Mouse (Mus musculus) kidney, postnatal 14 days (tissue): Measurements from ENCODE around the gene Gm527.

Source experiments
- DNase-seq: peaks from one replicate; pipeline ENCODE4 v3.0.0; 2022; ENCODE audit warnings: mixed read lengths

Gene Gm527

GRCm38 (mm10) chr12:64917578-64918471 is at the start of gene Gm527:
Gm527 (plus strand) TSS chr12:64917906.
- DNase-seq: peak; percentile 98

- no peak for DNase-seq
Observed at GRCm38 (mm10) chr12:64871103-64871502, 46.6 kb upstream of the Gm527 start.

- DNase-seq: peak; percentile 45
Observed at GRCm38 (mm10) chr12:64897060-64897730, 20.5 kb upstream of the Gm527 start.

- peak; percentile 47 for DNase-seq
Observed at GRCm38 (mm10) chr12:64902506-64902905, 15.2 kb upstream of the Gm527 start.

- no peak for DNase-seq
Observed at GRCm38 (mm10) chr12:64903186-64903585, 14.5 kb upstream of the Gm527 start.

GRCm38 (mm10) chr12:64912996-64913395 is 4.7 kb upstream of the Gm527 start:
- no peak for DNase-seq

- no peak for DNase-seq
Observed at GRCm38 (mm10) chr12:64916735-64917134, 971 bp upstream of the Gm527 start.

GRCm38 (mm10) chr12:64937493-64937892 is 19.8 kb downstream of the Gm527 start:
- DNase-seq: peak; percentile 43

- no peak for DNase-seq
Observed at GRCm38 (mm10) chr12:64964560-64964959, 46.9 kb downstream of the Gm527 start.

GRCm38 (mm10) chr12:64965124-64966026 is 47.7 kb downstream of the Gm527 start, which contains the start of the genes Klhl28 and Togaram1:
Klhl28 (minus strand) TSS chr12:64965534.
Togaram1 (plus strand) TSS chr12:64965804.
- peak; percentile 99 for DNase-seq

GRCm38 (mm10) chr12:64966101-64966631 is 48.5 kb downstream of the Gm527 start:
- peak; percentile 52 for DNase-seq

GRCm38 (mm10) chr12:64966652-64967435 is 49.1 kb downstream of the Gm527 start:
- DNase-seq: peak; percentile 8

- DNase-seq: peak; percentile 19
Observed at GRCm38 (mm10) chr12:64967470-64967869, 49.8 kb downstream of the Gm527 start.

GRCm38 (mm10) chr12:64968067-64968466 is 50.4 kb downstream of the Gm527 start:
- DNase-seq: no peak

GRCm38 (mm10) chr12:64971399-64971798 is 53.7 kb downstream of the Gm527 start:
- DNase-seq: no peak

GRCm38 (mm10) chr12:64972063-64972462 is 54.4 kb downstream of the Gm527 start:
- no peak for DNase-seq
